Mouse (Mus musculus) lung, embryonic 16.5 days (tissue): ENCODE data around the gene Schip1. TPM values are rescaled to one million over a fixed set of nuclear protein-coding genes. Genes with fewer than 3 reads are reported as not detected.

ENCODE experiments used
- ATAC-seq: fragments of 200-750 bp; cut with Nextera tagmentation; 2 replicates; pipeline ENCODE4 v1.8.0; 2017; ENCODE audit warnings: low read depth, mild to moderate bottlenecking, moderate library complexity
- H3K27ac ChIP-seq: fragments of 300-500 bp; sonication (generic); 2 replicates; pipeline ENCODE4 v1.5.1; 2014; ENCODE audit warnings: mild to moderate bottlenecking, control low read depth, low read length
- H3K27me3 ChIP-seq: fragments of 300-500 bp; sonication (generic); 2 replicates; pipeline ENCODE4 v1.6.1; 2014; ENCODE audit warnings: low read depth, low read length, mixed read lengths; ENCODE audit not compliant: control insufficient read depth, insufficient read depth
- H3K36me3 ChIP-seq: fragments of 300-500 bp; sonication (generic); 2 replicates; pipeline ENCODE4 v1.6.1; 2014; ENCODE audit warnings: low read length; ENCODE audit not compliant: control insufficient read depth, insufficient read depth
- H3K4me1 ChIP-seq: fragments of 300-500 bp; sonication (generic); replicated peaks from 2 replicates; pipeline ENCODE4 v1.6.1; 2014; ENCODE audit warnings: low read length, mixed read lengths; ENCODE audit not compliant: control insufficient read depth, insufficient read depth
- H3K4me2 ChIP-seq: fragments of 300-500 bp; sonication (generic); 2 replicates; pipeline ENCODE4 v1.6.1; 2014; ENCODE audit warnings: low read depth, low read length, control low read depth
- H3K4me3 ChIP-seq: fragments of 300-500 bp; sonication (generic); 2 replicates; pipeline ENCODE4 v1.5.1; 2014; ENCODE audit warnings: mild to moderate bottlenecking, low read length, control low read depth
- H3K9ac ChIP-seq: fragments of 300-500 bp; sonication (generic); 2 replicates; pipeline ENCODE4 v1.6.1; 2014; ENCODE audit warnings: low read length, control low read depth
- H3K9me3 ChIP-seq: fragments of 300-500 bp; sonication (generic); 2 replicates; pipeline ENCODE4 v1.6.1; 2016; ENCODE audit warnings: low read length; ENCODE audit not compliant: control insufficient read depth
- WGBS: fragments of 180-500 bp; shearing (Covaris S2); extraction: QIAGEN DNeasy Blood & Tissue Kit; methylation state at CpG from one replicate; pipeline ENCODE4 v1.1.7; 2014; 5-methylcytosine and 5-hydroxymethylcytosine counted together
- polyA plus RNA-seq: library from polyadenylated mRNA; unstranded; fragments of >200 nt; fragmentation: Nextera tagmentation; extraction: Ambion mirVana; gene quantifications from 2 replicates; pipeline ENCODE4 v1.2.1, GENCODE M21; 2015

Gene Schip1
- polyA plus RNA-seq, 1 experiment from 2014 or later = 31.2 TPM

DNA sequence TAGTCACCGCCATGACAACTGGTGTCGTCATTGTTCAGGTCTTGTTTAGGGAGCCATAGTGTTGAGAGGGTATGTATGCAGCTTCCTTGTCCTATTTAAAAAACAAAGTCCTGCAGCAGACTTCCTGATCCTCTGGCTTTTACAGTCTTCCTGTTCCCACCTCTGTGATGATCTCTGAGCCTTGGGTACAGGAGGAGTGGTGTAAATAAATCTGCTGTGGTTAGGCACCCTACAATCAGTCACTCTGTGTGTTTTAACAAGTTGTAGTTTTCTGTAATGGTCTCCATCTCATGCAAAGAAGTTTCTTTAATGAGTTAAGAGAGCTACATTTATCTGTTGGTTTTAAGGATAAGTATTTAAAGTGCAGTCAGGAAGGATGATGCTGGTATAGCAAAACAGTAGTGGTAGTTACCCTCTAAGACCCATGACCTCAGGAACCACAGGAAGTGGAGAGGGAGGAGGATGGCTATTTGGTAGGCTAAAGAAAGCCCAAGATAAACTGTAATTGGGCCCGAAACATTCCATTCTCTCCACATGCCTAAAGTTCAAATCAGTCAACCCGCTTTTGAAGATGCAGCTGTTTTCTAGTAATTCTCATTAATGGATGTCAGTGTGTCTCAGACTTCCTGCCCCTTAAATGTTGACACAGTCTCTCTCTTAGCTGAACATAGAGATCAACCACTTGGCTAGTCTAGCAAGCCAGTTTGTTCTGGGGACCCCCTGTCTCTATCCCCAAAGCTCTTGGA is 592.2 kb downstream of the Schip1 start:
- Histone ChIP-seq H3K27ac (no peak overlapping the region), H3K9ac (no peak overlapping the region), H3K4me2 (no peak overlapping the region), H3K27me3 (no peaks in the 10 kb centered on the region), H3K4me1 (no peaks in the 10 kb centered on the region), H3K36me3 (no peaks in the 10 kb centered on the region), H3K4me3 (no peak overlapping the region), H3K9me3 (no peaks in the 10 kb centered on the region)
- WGBS = 62% methylated on average over 4 of the region's 4 CpGs
- ATAC-seq = no peak

DNA sequence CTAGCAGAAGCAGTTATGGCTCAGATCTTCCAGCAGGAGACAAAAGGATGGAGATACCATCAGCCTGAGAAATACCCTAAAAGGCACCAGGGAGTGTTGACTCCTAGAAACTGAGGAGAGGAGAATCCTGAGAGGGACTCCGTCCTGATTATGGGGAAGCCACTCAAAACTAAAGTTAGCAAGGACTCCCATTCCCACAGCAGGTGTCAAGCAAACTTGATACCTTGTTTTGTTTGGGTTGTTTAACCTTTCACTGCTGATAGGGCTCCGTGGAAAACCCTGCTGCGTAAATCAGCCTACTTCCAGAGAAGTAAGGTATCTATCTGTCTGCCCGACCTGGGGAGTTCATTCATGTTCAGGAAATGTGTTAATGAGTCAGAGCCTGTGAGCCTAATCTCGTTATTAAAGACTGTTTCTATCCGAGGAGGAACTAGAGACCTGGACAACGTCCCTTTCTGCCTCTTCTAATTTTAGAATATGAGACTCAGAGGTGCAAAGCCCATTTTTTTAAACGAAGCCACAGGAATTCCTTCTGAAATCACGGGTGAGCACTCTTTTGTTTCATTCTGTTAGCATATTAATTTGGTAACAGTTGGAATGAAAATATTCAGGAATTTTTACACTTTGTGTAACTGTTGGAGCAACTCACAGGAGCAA is 593.1 kb downstream of the Schip1 start:
- Histone ChIP-seq H3K9ac (no peak overlapping the region), H3K4me2 (no peak overlapping the region), H3K9me3 (no peaks in the 10 kb centered on the region), H3K4me3 (no peak overlapping the region), H3K36me3 (no peaks in the 10 kb centered on the region), H3K27ac (no peak overlapping the region), H3K27me3 (no peaks in the 10 kb centered on the region), H3K4me1 (no peaks in the 10 kb centered on the region)
- WGBS = 29% methylated on average over 9 of the region's 9 CpGs
- no peak for ATAC-seq

DNA sequence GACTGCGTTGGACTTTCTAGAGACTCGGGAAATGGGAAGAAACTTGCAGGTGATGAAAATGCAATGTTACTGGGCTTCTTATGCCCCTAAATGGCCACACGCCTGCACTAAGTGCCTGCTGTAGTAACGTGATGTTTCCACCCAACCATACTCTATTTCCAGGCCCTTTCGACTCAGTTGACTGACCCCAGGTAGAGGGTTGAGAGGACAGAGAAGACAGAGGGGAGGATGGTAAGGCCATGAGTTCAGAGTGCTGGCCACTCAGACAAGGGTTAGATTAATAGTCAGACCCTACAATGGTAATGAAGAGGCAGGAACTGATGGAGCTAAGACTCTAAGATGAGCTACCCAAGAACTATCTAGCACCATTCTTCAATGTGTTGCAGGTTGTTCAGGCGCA is 595.4 kb downstream of the Schip1 start:
- Histone ChIP-seq H3K4me1 (no peaks in the 10 kb centered on the region), H3K36me3 (no peaks in the 10 kb centered on the region), H3K27me3 (no peaks in the 10 kb centered on the region), H3K9ac (no peak overlapping the region), H3K4me2 (no peak overlapping the region), H3K27ac (no peak overlapping the region), H3K9me3 (no peaks in the 10 kb centered on the region), H3K4me3 (no peak overlapping the region)
- no peak for ATAC-seq
- 92% methylated on average over 6 of the region's 6 CpGs for WGBS

DNA sequence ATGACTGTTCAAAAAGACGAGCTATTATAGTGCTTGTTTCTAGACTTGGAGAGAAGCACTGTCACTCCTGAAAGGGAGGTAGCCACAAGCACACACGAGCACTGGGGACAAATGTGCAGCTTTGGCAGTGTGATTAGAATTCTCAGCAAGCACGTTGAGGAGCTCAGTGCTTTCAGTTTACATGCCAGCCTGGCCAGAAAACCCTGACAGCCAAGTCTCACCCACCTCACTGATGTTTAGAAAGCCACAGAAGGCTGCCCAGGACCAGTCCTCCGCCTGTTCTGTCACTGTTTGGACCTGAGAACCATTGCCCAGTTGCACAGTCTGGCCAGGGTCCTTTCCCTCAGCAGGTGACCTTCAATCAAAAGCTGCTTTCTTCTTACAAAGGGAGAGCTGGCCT is 595.9 kb downstream of the Schip1 start:
- no peaks in the 10 kb centered on the region for H3K27me3 ChIP-seq
- no peak overlapping the region for H3K9ac ChIP-seq
- H3K4me1 ChIP-seq = no peaks in the 10 kb centered on the region
- H3K27ac ChIP-seq = no peak overlapping the region
- 53% methylated on average over 4 of the region's 4 CpGs for WGBS
- no peak overlapping the region for H3K4me3 ChIP-seq
- H3K4me2 ChIP-seq = no peak overlapping the region
- no peaks in the 10 kb centered on the region for H3K9me3 ChIP-seq
- no peaks in the 10 kb centered on the region for H3K36me3 ChIP-seq
- ATAC-seq = no peak

DNA sequence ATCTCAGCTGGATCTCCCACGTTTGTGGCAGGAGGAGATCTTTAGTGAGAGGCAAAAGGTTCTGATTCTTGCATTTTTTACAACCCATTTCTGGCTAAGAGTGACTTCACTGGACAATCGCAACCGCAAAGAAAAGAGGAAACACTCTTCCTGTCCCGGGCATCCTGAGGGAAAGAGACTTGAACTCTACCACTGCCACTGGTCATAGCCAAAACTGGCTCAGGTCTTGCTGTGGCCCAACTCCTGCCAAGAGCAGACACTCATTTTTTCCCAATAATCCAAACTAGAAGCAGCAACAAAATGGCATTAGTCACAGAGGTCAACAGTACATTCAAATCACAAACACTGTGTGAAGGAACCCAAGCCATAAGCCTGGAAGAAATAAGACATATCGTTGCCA is 597.8 kb downstream of the Schip1 start:
- Histone ChIP-seq H3K4me1 (no peaks in the 10 kb centered on the region), H3K27me3 (no peaks in the 10 kb centered on the region), H3K9me3 (no peaks in the 10 kb centered on the region), H3K36me3 (no peaks in the 10 kb centered on the region), H3K9ac (no peak overlapping the region), H3K27ac (no peak overlapping the region), H3K4me2 (no peak overlapping the region), H3K4me3 (no peak overlapping the region)
- WGBS = 68% methylated on average over 5 of the region's 5 CpGs
- no peak for ATAC-seq

DNA sequence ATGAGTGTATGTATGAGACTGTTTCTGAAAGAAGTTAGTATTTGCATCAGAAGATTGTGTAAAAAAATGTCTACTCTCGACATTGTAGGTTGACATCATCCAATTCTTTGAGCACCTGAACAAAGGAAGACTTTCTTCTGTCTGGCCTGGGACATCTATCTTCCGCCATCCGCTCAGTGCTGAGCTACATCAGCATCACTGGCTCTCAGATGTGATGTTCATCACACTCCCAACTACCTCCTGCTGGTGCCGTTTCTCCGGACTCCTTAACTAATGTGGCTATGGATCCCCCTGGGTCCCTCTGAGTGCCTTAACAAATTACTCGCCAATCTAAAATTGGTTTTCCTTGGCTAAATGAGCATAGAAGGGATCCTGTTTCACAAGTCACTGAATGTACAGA is 599.7 kb downstream of the Schip1 start:
- Histone ChIP-seq H3K9me3 (no peaks in the 10 kb centered on the region), H3K27me3 (no peaks in the 10 kb centered on the region), H3K4me2 (no peak overlapping the region), H3K4me3 (no peak overlapping the region), H3K4me1 (no peaks in the 10 kb centered on the region), H3K27ac (no peak overlapping the region), H3K36me3 (no peaks in the 10 kb centered on the region), H3K9ac (no peak overlapping the region)
- ATAC-seq = no peak
- WGBS = 77% methylated on average over 6 of the region's 6 CpGs

DNA sequence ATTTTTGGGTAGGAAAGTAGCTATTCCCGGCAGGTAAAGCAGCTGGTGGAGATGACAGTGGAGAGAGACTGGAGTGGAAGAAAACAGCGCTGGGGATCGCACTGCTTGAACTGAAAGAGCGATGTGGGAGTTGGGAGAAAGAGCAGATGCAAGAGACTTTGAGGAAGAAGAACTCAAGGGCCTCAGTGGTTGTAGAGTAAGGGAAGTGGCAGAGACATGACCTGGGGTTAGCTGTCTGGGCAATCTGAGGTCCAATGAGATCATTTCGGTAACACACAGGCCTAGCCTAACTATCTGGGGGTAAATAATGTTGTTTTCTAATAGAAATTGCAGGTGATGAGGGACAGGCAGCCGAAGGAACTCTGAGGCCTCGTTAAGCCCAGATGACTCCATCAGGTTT is 601.8 kb downstream of the Schip1 start:
- no peak overlapping the region for H3K4me3 ChIP-seq
- no peak for ATAC-seq
- no peak overlapping the region for H3K9ac ChIP-seq
- H3K4me2 ChIP-seq = no peak overlapping the region
- 90% methylated on average over 7 of the region's 7 CpGs for WGBS
- no peak overlapping the region for H3K27ac ChIP-seq
- H3K36me3 ChIP-seq = no peaks in the 10 kb centered on the region
- no peaks in the 10 kb centered on the region for H3K4me1 ChIP-seq
- no peaks in the 10 kb centered on the region for H3K9me3 ChIP-seq
- no peaks in the 10 kb centered on the region for H3K27me3 ChIP-seq

DNA sequence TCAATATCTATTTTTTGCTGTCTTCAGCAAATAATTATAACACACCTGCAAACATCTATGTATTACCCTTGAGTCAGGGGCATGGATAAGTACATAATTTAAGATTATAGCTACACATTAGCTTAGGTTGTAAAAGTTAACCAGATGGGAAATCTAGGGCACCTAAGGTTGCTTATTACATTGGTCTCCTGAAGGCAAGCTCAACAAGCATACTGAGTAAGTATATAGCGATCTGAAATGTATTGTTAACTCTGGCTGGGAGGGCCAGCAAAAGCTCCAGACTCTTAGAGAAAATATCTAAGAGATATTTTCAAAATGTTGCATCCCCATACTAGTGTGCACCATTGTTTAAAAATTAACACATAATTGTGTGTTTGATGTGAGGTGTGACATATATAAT is 603.2 kb downstream of the Schip1 start:
- Histone ChIP-seq H3K4me2 (no peak overlapping the region), H3K27ac (no peak overlapping the region), H3K4me3 (no peak overlapping the region), H3K36me3 (no peaks in the 10 kb centered on the region), H3K9ac (no peak overlapping the region), H3K27me3 (no peaks in the 10 kb centered on the region), H3K9me3 (no peaks in the 10 kb centered on the region), H3K4me1 (no peaks in the 10 kb centered on the region)
- WGBS = 89% methylated on average over 1 of the region's 1 CpGs
- ATAC-seq = no peak

DNA sequence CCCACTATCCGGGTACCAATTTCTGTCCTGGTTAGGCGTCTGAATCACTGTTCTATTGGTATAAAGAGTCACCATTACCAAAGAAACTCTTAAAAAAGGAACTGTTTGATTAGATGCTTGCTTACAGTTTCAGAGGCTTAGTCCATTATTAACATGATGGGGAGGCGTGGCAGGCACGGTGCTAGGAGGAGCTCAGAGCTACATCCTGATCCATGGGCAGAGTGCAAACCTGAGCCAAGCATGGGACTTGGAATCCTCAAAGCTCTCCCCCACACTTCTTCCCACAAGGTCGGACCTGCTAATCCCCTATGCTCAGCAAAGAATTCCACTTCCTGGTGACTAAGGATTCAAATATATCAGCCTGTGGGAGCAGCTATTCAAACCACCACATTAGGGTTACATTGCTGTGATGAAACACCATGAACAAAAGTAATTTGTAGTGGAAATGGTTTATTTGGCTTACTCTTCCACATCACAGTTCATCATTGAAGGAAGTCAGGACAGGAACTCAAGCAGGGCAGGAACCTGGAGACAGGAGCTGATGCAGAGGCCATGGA is 604.9 kb downstream of the Schip1 start:
- Histone ChIP-seq H3K4me2 (no peak overlapping the region), H3K9ac (no peak overlapping the region), H3K4me1 (no peaks in the 10 kb centered on the region), H3K27ac (no peak overlapping the region), H3K27me3 (no peaks in the 10 kb centered on the region), H3K4me3 (no peak overlapping the region), H3K9me3 (no peaks in the 10 kb centered on the region), H3K36me3 (no peaks in the 10 kb centered on the region)
- WGBS = 64% methylated on average over 5 of the region's 5 CpGs
- ATAC-seq = no peak
